Mouse (Mus musculus): Measurements from ENCODE around the gene Snx9.

Snx9 gene

DNA sequence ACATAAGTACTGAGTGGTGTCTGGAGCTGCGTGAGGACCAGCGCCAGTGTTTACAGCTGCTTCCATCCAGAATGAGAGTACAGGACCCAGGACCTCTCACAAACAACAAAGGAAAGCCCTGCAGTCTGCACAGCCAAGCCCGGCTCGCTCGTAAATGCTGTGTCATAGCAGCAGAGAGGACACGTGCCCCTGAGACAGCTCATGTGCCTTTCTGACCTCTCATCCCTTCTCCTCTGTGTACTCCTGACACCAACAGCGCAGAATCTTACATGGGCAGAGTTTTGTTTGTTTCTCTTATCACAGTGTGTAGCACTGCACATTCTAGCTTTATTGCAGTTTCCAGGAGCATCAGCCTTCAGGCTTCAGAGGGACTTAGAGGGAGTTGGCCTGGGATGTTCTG, 85.6 kb downstream of the Snx9 start:
- DNase-seq (ENCODE audit: low spot score): no peak

DNA sequence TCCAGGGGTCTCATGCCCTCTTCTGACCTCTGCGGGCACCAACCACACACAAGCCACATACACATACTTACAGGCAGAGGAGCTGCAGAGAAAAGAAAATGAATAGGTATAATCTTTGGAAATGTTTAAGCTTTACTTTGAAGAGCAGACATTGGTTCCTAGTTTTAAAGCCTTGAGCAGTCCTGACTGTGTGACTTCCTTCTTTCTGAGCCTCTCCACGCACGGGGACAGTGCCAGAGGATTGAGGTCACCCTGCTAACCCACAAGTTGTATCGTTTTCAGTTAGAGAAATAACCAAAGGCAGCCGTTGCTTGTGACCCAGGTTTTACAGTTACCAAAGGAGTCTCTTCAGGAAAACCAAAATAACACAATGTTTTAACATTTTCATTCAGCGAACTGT, 87.9 kb downstream of the Snx9 start:
- DNase-seq (ENCODE audit: low spot score): no peak

DNA sequence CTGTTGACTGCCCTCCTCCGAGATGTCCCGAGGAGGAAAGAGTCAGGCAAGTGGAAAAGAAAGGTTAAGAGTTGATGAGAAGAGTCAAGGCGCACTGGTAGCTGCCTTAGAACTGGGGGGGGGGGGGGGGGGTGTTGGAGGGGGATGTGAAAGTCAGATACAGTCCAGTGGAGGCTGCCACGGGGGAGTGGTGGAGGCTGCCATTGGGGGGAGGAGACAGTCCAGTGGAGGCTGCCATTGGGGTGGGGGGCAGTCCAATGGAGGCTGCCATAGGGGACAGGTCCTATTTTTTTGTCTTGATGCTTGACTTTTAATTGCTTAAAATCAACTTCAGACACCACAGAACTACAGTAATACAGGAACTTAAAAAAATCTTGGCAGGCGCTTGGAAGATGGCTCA, 91.0 kb downstream of the Snx9 start:
- no peak for DNase-seq (ENCODE audit: low spot score)

DNA sequence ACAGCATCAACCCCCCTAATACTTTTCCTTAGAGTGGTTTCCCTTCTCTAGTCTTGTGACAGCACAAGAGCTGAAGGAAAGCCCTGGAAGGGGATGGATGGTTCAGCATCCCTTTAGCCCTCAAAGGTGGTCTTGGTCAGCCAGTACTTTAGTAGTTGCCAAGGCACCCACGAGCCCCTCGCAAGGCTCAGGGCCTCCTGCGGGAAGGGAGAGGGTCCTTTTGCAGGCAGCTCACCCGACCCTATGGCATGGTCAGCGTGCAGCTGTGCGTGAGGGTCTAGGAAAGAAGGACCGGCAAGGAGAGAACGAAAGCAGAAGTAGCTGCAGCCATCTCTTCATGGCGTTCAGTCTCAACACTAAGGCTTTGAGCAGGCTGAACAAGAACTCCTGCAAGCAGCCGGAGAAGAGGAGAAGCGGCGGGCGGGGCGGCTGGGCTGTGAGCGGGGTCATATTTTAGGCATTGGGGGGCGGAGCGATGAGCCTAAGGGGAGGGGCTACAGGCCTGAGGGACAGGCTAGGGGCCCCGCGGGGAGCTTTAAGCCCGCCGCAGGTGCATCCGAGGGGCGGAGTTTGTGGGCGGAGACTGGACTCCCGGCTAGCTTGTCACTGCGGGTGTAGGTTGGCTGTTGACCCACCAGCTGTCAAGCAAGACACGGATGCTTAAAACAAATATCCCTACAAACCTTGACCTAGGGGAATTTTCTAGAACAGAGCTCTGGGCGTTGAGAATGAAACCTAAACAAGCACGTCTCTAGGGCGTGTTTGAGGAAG, 93.6 kb downstream of the Snx9 start:
- peak; percentile 89 for DNase-seq (ENCODE audit: low spot score)

DNA sequence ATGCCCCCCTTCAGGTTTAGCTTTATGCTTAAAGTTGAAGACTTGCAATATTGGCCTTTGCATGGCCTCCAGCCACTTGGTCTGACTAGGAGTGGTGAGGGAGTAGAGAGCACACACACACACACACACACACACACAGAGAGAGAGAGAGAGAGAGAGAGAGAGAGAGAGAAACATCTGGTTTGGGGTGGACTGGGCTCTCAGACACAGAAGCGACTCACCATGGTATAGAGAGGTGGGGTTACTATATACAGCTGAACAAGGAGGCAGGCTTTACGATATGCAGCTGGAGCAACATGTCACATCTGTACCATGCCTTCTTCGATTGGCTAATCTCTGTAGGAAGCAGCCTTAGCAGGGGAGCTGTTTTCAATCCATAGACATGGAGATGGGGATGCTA, 94.6 kb downstream of the Snx9 start:
- DNase-seq (ENCODE audit: low spot score): no peak

DNA sequence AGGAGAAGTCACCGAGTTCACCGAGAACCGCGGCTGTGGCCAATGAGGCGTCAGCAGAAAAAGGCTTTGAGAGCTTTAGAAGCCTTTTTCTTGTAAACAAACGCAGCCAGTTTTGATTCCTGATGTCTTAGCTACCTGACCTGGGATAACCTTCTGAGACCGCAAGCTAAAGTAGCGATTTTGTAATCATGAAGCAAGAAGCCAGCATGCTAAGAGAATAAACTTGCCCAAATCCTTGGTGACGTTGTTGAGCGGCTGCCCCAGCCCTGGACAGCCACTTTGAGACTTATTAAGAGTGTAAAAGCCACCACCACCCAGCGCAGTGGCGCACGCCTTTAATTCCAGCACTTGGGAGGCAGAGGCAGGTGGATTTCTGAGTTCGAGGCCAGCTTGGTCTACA, 95.1 kb downstream of the Snx9 start:
- no peak for DNase-seq (ENCODE audit: low spot score)

DNA sequence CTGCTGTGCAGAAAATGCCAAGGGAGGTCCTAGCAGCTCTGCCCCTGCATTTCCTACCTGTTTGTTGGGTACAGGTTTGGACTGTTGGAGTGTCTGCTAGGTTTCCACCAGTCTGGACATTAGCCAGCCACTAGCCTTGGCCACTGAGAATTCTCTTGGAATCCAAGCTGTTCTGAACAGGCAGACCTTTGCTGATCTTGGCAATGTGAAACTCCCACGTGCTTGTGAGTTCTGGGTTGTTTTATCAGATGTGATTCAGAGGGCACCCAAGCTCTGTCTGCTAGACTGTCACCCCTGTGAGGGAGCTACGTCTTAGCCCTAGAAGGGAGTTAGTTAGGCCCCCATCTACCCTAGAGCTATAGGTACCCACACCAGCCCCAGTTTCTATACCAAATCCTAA, 96.3 kb downstream of the Snx9 start:
- DNase-seq (ENCODE audit: low spot score): peak; percentile 70

DNA sequence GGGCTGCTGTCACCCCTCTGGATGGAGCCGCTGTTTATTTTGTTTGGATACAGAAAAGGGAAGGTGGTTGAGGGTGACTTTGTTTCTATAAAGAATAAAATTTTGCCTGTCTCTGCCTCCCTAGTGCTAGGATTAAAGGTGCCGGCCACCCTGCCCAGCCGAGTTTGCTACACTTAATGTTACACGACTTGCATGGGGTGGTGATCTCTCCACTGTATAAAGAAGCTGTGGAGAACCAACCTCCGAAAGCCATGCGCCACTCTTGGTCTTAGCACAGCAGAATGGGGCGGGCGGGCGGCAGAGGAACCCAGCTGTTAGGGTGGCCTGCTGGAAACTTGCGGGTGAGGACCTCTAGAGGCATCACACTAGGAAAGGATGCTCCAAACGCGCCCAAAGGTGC, 98.7 kb downstream of the Snx9 start:
- no peak for DNase-seq (ENCODE audit: low spot score)

DNA sequence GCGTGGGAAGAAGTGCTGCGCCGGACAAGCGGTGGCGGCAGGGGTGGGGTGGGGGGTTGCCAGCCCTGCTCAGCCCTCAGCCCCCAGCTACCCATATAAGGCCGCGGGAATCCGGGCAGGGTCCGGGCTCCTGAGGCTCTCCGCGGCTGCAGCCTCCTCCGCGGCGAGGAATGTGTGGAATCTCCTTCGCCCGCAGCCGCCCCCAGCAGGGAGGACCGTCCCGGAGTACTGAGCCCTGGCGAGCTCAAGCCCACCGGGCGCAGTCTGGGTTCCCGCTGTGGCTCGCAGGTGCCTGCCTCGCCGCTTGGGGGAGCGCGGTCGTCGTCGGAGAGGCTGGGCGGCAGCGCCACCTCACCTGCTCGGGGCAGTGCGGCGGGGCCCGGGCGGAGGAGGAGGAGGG, 99.7 kb downstream of the Snx9 start:
- DNase-seq (ENCODE audit: low spot score): peak; percentile 91

DNA sequence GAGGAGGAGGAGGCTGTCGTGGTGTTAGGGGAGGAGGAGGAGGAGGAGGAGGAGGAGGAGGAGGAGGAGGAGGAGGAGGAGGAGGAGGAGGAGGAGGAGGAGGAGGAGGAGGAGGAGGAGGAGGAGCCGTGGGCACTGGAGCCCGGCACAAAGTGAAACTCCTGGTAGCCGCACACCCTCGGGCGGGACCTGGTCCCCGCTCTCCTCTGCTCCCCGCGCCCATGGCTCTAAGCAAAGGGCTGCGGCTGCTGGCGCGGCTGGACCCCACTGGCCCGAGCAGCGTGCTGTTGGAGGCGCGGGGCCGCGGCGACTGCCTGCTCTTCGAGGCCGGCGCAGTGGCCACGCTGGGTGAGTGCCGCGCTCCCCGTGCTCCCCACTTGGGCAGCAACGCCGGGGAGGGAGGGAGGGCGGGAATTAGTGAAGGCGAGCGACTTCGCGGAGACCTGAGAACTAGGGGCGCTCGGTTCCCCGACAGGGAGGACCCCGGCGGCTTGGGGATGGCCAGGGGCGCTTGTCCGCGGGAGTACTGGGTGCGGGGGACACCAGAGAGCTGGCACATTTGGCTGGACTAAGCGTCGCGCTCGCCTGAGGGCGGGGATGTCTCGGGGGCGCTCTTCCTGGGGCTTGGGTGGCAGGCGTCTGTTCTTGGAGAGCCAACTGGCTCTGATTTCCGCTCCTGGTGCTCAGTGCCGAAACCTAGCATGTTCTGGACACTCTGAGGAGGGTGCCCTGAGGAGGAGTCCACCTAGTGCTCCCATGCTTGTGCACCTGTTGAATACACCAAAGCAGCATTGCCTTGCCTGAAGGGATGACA, 100.3 kb downstream of the Snx9 start, which contains the start of gene Synj2:
Synj2 (plus strand) TSS at position 51 of the 814 bp plus-strand sequence.
- peak; percentile 77 for DNase-seq (ENCODE audit: low spot score)

DNA sequence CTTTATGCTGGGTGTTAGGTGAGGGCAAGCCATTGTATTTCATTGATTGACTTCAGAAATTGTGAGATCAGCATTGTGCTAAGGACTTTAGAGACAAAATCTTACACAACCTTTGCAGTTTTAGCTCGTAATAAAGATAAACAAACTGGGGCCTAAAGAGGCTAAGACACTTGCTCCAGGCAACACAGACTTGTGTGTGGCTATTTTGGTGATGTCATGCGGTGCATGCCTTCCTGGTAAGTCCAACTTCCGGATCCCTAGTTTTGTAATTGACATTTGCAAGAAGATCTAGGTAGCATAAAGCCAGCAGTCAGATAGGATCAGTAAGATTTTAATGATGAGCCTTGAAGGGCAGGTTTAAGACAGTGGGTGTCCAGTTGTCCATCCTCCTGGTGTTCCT, 101.0 kb downstream of the Snx9 start:
- no peak for DNase-seq (ENCODE audit: low spot score)

DNA sequence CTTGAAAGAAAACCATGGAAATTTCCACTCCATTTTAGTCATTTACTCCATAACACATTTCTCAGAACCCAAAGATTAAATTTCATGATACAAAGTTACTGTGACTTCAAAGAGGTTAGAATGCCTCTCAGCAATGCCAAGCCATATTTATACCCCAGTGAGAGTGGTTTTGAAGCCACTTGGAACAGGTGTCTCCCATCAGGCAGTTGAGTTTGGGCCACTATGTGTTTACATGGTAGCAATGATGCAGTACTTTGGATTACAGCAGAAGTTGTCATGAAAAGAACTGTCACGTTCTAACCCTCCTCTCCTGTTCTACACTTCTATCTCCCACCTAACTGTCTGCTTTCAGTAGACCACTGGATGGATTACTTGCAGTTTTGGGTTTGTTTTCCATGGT, 101.9 kb downstream of the Snx9 start:
- no peak for DNase-seq (ENCODE audit: low spot score)

DNA sequence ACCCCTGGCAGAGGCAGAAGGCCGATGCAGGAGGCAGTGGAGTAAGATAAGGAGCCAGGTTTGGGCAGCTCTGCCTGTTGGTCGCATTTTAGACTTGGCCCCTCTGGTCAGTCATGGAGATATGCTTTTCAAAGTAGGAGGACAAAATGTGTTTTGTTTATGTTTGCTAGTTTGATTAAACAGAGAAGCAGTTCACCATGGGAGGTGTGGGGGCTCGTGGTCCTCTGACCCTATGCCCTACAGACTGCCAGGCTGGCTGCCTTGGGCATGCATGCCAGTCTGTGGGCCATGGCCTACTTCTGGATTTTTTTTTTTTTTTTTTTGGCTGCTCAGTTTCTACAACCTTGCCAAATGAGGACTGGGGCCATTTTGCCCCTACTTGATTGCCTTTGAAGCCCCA, 105.9 kb downstream of the Snx9 start:
- DNase-seq (ENCODE audit: low spot score): no peak

DNA sequence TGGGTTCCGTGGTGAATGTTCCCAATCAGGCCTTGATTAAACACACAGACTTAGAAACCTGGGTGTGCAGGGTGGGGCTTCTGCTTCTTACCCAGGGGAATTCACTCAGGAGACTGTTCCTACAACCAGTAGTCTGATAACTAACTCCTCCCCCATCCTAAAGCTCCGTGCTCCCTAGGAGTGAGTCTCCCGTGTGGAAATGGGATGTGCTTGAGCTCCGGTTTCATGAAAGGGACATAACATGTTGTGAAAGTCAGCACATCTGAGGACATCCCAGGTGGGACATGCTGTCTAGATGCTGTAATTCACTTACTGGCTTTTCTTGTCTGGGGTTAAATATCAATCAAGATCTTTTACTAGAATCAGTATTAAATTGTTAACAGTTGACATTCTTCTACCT, 111.3 kb downstream of the Snx9 start:
- DNase-seq (ENCODE audit: low spot score): no peak

DNA sequence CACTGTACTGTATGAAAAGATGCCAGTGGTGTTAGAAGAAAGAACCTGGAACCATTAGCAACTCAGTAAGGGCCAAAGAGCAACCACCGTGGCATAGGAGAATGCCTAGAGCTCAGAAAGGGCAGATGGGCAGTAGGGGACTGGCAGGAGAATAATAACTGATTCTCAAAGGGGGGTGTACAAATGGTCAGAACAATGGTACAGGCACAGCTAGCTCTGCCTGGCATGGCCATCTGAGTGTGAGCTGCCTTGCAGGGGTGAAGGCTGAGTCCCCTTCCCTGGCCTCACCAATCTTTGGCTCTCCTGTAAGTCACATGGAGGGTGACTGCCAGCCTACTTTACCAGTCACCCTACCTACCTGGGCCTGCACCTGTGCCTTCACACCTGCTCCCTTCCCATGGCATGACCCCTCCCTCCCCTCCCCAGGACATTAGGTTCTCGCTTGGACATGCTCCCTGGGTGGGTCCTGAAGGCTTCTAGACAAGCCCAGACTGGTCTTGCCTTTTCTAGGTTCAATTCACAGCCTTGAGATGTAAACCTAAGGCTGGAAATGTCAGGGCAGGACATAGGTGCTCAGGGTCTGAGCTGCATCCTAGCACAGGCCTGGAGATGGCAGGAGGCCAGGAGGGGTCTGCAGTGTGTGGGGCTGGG, 115.3 kb downstream of the Snx9 start:
- no peak for DNase-seq (ENCODE audit: low spot score)

DNA sequence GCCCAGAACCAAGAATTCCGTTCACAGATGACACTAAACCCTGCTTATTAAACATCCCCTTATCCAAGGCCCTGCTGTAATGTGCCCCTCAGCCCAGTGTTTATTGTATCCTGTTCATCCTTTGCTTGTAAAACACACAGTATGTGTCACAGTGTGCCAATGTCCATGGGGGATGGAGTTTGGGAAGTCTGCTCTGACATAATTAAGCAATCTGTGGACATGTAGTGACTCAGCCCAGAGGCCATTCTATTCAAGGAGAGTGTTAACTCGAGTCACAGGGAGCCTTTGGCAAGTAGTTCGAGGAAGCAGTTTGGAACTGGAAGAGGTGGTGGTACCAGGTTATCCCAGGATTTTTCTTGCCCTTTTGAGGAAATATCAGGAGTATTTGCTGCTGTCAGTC, 116.0 kb downstream of the Snx9 start:
- DNase-seq (ENCODE audit: low spot score): no peak

DNA sequence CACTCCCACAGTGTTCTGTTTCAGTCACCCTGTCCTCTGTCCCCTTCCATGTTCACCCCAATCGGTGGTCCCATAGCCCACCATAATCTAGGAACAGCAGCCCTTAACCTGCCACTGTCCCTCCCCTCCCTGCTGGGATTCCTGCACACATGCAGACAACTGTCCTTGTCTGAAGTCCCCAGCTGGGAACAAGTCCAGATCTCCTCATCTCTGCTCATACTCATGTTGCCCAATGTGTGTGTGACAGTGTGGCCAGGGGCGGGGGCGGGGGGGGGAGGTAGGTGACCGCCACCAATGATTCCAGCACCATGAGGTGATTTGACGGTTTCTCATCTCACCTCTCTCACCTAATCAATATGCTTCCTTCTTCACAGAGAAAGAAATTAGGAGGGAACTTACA, 117.1 kb downstream of the Snx9 start:
- DNase-seq (ENCODE audit: low spot score): no peak

DNA sequence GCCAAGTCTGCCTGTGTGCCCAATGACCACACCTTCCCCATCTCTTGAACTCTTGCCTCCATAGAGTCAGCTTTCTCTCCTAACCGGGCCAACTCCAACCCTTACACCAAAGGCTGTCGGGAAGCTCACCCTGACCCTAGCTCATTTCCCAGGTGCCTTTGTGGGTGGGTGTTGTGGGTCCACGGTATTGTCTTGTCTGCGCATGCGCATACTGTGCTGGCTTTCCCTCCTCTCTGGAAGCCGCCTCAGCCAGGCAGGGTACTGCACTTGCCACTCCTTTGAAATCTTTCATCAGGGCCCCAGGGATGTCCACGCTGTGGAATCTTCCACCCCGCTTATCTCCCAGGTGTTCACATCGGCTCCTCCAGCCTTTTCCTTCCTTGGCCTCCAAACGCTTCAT, 117.5 kb downstream of the Snx9 start:
- DNase-seq (ENCODE audit: low spot score): no peak

DNA sequence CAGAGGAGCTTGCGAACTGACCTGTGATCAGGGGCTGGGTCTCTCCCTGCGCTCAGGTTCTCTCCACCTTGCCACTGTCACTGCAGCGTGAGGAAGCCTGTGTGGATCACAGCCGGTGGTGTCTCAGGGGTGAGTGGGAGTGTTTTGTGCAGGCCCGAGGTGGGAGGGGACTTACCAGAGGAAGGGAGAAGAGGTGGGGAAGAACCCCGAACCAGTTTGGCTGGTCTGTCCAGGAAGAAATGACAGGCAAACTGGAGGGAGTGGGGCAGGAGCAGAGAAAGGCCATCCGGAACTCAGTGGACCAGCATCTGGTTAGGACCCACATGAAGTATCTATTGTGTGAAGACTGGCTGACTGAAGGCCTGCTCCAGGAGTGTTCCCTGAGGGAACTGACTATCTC, 118.0 kb downstream of the Snx9 start:
- DNase-seq (ENCODE audit: low spot score): no peak

DNA sequence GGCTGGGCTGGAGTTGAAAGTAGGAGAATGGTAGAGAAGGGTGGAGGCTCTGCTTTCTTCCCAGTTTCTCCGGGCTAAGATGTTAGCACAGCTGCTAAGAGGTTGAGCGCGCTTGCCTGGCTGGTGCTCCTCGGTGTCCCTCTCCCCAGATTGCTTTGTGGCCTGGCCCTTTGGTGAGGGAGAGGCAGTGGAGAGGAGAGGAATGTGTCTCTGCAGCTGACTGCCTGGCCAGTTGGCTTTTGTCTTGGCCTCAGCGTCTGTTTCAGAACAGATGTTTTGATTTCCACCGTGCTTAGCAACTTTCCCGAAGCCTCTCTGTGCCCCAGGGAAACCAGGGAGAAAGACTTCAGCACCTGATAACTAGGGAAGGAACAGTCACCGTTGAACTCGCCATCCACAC, 118.7 kb downstream of the Snx9 start:
- no peak for DNase-seq (ENCODE audit: low spot score)

DNA sequence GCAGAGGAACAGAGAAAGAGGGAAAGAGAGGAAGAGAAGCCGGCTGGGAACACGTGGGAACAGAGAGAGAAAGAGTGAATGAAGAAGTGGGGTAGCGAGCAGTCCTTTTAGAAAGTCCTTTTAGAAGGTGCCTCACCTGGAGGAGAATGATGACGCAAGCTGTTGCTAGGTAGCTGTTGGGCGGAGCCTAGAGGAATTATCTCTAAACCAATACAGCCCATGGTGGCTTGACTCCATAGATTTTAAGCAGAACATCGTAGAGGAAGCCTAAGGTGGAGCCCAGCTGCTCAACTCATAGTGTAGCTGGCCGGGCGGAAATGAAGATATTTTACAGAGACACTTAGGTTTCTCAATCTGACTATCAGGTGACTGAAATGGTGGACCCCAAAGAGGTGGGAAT, 122.6 kb downstream of the Snx9 start:
- no peak for DNase-seq (ENCODE audit: low spot score)

DNA sequence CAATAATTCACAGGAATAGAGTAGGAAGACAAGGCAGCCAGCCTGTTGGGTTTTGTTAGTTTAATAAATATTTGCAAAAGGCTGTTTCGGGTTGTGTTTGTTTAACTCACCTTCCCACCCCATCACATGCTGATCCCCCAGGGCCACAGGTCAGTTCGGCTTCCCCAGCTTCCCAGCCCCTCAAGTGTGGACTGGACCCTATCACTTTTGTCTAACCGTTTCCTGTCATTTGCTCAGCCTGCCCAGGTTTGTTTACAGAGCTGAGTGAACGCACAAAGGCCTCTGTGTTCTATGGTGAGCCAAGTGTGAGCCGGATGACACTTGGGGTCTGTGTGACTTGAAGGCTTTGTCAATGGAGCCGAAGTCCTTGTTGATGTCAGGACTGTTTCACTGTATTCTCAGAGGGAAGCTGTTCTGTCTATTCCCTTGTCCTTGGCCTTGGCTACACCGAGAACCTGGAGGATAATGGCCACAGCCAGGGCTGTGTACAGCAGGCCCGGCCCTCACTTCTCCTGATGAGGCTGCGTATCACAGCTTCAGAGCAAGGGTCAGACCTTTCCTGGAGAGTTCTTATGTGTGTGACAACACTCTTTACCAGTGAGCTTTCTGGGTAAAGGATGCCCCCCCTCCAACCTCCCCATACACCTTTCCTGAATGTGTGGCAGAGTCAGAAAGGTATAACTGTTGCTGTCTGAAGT, 124.1 kb downstream of the Snx9 start:
- no peak for DNase-seq (ENCODE audit: low spot score)

DNA sequence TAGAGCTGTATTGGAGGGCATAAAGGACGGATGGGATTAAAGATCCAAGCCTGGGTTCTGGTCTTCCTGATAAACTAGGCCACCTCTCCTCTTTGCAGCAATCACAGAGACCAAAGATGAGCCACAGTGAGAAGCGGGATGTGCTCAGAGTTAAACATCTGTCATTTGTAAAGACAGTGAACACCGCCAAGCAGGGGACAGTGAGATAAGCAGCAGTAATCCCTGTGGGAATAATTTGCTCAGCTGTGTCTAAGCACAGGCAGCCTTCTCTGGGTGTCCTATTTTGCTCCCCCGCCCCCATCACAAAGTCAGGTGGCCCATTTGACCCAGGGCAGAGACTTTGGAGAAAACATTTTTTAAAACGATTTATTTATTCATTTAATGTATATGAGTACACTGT, 125.6 kb downstream of the Snx9 start:
- no peak for DNase-seq (ENCODE audit: low spot score)

Data from testis, postnatal 10 days (tissue).